Mouse (Mus musculus): ENCODE results near the gene Fgfr2. TPM values are rescaled to one million over a fixed set of nuclear protein-coding genes. Genes with fewer than 3 reads are reported as not detected.

The Fgfr2 gene
- polyA plus RNA-seq, 1 experiment from 2014 or later: 110 TPM

DNA sequence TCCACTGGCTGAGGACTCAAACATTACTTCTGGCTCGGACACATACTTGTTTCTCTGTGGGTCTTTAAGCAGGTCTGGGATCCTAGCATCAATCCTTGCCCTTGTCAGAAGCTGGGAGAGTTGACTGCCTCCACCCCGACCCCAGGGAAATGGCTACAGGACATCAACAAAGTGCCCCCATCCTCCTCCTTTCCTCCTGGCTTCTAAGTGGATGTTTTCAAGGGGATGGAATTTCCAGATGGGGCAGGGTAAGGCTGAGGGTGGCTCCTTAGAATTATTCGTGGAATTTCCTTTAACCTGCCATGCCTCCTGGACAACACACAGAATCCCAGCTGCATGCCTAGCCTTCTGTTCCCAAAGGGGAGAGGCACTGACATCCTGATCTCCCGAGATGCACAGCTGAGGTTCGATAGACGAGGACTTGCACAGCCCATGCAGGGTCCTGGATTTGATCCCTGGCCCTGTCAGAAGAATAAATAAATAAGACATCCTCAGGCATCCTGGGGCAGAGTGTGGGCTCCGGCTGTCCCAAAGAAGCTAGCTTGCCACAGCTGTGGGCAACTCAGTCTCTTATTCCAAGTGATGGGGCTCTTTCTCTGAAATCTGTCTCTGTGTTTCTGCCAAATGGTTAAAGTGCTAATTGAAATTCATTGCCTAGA lies 925.2 kb downstream of the Fgfr2 start:
- H3K9me3 ChIP-seq (ENCODE audit: low read length): no peaks in the 10 kb centered on the region
- DNase-seq (ENCODE audit: low spot score) (no peak), ATAC-seq (no peak)
- no peak overlapping the region for H3K9ac ChIP-seq (replicated peaks; ENCODE audit: low read depth)
- H3K4me3 ChIP-seq (ENCODE audit: low read depth, low read length): no peak overlapping the region
- H3K27me3 ChIP-seq (replicated peaks; ENCODE audit: insufficient read depth, low read length): no peaks in the 10 kb centered on the region
- no peak overlapping the region for H3K27ac ChIP-seq (ENCODE audit: low read length)
- no peaks in the 10 kb centered on the region for H3K36me3 ChIP-seq (ENCODE audit: insufficient read depth, low read length)
- H3K4me1 ChIP-seq (ENCODE audit: insufficient read depth, low read depth, low read length): no peaks in the 10 kb centered on the region
- H3K4me2 ChIP-seq (replicated peaks; ENCODE audit: low read depth, low read length): no peak overlapping the region
- 12% methylated on average over 7 of the region's 7 CpGs for WGBS
- TF ChIP-seq CTCF (IDR thresholded peaks at IDR 0.05) (no peak), EP300 (IDR thresholded peaks at IDR 0.05) (no peak)

DNA sequence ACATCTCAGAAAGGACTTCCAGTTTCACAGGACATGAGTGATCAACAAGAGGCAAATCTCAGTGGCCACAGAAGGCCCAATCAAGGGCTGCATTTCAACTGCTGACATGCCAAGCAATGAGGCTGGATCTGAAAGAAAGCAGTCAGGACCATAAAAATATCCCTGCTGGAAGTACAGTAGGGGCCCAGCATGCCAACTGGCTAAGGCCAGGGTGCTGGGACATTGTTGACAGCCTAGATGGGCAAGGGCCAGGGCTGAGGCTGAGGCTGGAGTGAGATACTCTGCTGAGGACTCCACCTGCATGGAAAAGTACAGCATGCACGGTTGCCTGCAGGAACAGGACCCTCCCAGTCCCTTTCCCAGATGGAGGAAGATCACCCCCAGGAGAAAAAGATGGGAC lies 926.6 kb downstream of the Fgfr2 start:
- TF ChIP-seq EP300 (IDR thresholded peaks at IDR 0.05) (no peak), CTCF (IDR thresholded peaks at IDR 0.05) (no peak)
- Histone ChIP-seq H3K4me1 (ENCODE audit: insufficient read depth, low read depth, low read length) (no peaks in the 10 kb centered on the region), H3K4me3 (ENCODE audit: low read depth, low read length) (no peak overlapping the region), H3K9ac (replicated peaks; ENCODE audit: low read depth) (no peak overlapping the region), H3K27ac (ENCODE audit: low read length) (no peak overlapping the region), H3K4me2 (replicated peaks; ENCODE audit: low read depth, low read length) (no peak overlapping the region), H3K27me3 (replicated peaks; ENCODE audit: insufficient read depth, low read length) (no peaks in the 10 kb centered on the region), H3K36me3 (ENCODE audit: insufficient read depth, low read length) (no peaks in the 10 kb centered on the region), H3K9me3 (ENCODE audit: low read length) (no peaks in the 10 kb centered on the region)
- DNase-seq (ENCODE audit: low spot score) (no peak), ATAC-seq (no peak)
- 87% methylated on average over 1 of the region's 1 CpGs for WGBS

GRCm38 (mm10) chr7:132193606-132194005 lies 929.5 kb downstream of the Fgfr2 start:
- no peak overlapping the region for H3K27ac ChIP-seq (ENCODE audit: low read length)
- H3K4me2 ChIP-seq (replicated peaks; ENCODE audit: low read depth, low read length): no peak overlapping the region
- no peaks in the 10 kb centered on the region for H3K4me1 ChIP-seq (ENCODE audit: insufficient read depth, low read depth, low read length)
- no peak overlapping the region for H3K4me3 ChIP-seq (ENCODE audit: low read depth, low read length)
- DNase-seq (ENCODE audit: low spot score) (no peak), ATAC-seq (no peak)
- no peaks in the 10 kb centered on the region for H3K36me3 ChIP-seq (ENCODE audit: insufficient read depth, low read length)
- H3K9ac ChIP-seq (replicated peaks; ENCODE audit: low read depth): no peak overlapping the region
- H3K9me3 ChIP-seq (ENCODE audit: low read length): no peaks in the 10 kb centered on the region
- TF ChIP-seq EP300 (IDR thresholded peaks at IDR 0.05): no peak
- no peak for TF ChIP-seq CTCF (IDR thresholded peaks at IDR 0.05)
- WGBS: 94% methylated on average over 2 of the region's 2 CpGs
- no peaks in the 10 kb centered on the region for H3K27me3 ChIP-seq (replicated peaks; ENCODE audit: insufficient read depth, low read length)

DNA sequence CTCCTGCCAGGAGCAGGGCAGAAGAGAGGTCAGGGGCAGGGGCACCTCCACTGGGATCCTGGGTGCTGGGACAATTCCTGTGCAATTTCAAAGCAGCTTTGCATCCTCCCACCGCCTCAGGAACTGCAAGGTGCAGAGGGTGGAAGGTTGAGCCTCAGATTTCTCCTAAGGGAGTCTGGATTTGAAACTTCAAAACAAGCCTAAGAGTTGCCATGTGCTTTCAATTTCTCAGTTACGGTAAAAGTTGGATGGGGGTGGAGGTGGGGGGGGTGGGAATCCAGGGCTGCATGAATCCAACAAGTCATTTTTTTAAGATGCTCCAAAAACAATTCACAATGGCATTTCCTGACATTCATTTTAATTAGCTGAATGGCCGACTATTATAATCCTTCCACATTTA lies 935.7 kb downstream of the Fgfr2 start:
- H3K27ac ChIP-seq (ENCODE audit: low read length): no peak overlapping the region
- H3K9me3 ChIP-seq (ENCODE audit: low read length): no peaks in the 10 kb centered on the region
- no peaks in the 10 kb centered on the region for H3K27me3 ChIP-seq (replicated peaks; ENCODE audit: insufficient read depth, low read length)
- no peak overlapping the region for H3K4me3 ChIP-seq (ENCODE audit: low read depth, low read length)
- no peaks in the 10 kb centered on the region for H3K36me3 ChIP-seq (ENCODE audit: insufficient read depth, low read length)
- DNase-seq (ENCODE audit: low spot score): no peak
- ATAC-seq: no peak
- H3K4me2 ChIP-seq (replicated peaks; ENCODE audit: low read depth, low read length): no peak overlapping the region
- no peak for TF ChIP-seq CTCF (IDR thresholded peaks at IDR 0.05)
- no peak for TF ChIP-seq EP300 (IDR thresholded peaks at IDR 0.05)
- H3K9ac ChIP-seq (replicated peaks; ENCODE audit: low read depth): no peak overlapping the region
- no peaks in the 10 kb centered on the region for H3K4me1 ChIP-seq (ENCODE audit: insufficient read depth, low read depth, low read length)
- 53% methylated on average over 3 of the region's 3 CpGs for WGBS

GRCm38 (mm10) chr7:132183892-132184404 lies 939.2 kb downstream of the Fgfr2 start:
- H3K4me2 ChIP-seq (replicated peaks; ENCODE audit: low read depth, low read length): no peak overlapping the region
- no peaks in the 10 kb centered on the region for H3K27me3 ChIP-seq (replicated peaks; ENCODE audit: insufficient read depth, low read length)
- no peak for DNase-seq (ENCODE audit: low spot score)
- H3K27ac ChIP-seq (ENCODE audit: low read length): no peak overlapping the region
- no peaks in the 10 kb centered on the region for H3K4me1 ChIP-seq (ENCODE audit: insufficient read depth, low read depth, low read length)
- WGBS: 67% methylated on average over 5 of the region's 5 CpGs
- H3K36me3 ChIP-seq (ENCODE audit: insufficient read depth, low read length): no peaks in the 10 kb centered on the region
- TF ChIP-seq EP300 (IDR thresholded peaks at IDR 0.05) (no peak), CTCF (IDR thresholded peaks at IDR 0.05) (no peak)
- no peak for ATAC-seq
- no peaks in the 10 kb centered on the region for H3K9me3 ChIP-seq (ENCODE audit: low read length)
- no peak overlapping the region for H3K4me3 ChIP-seq (ENCODE audit: low read depth, low read length)
- no peak overlapping the region for H3K9ac ChIP-seq (replicated peaks; ENCODE audit: low read depth)

- Histone ChIP-seq H3K4me3 (ENCODE audit: low read depth, low read length) (no peak overlapping the region), H3K9ac (replicated peaks; ENCODE audit: low read depth) (no peak overlapping the region), H3K9me3 (ENCODE audit: low read length) (no peaks in the 10 kb centered on the region), H3K27me3 (replicated peaks; ENCODE audit: insufficient read depth, low read length) (no peaks in the 10 kb centered on the region), H3K27ac (ENCODE audit: low read length) (no peak overlapping the region), H3K4me2 (replicated peaks; ENCODE audit: low read depth, low read length) (no peak overlapping the region), H3K4me1 (ENCODE audit: insufficient read depth, low read depth, low read length) (no peaks in the 10 kb centered on the region), H3K36me3 (ENCODE audit: insufficient read depth, low read length) (no peaks in the 10 kb centered on the region)
- DNase-seq (ENCODE audit: low spot score): no peak
- 59% methylated on average over 4 of the region's 4 CpGs for WGBS
- no peak for TF ChIP-seq EP300 (IDR thresholded peaks at IDR 0.05)
- TF ChIP-seq CTCF (IDR thresholded peaks at IDR 0.05): no peak
- no peak for ATAC-seq
Observed at GRCm38 (mm10) chr7:132181586-132182198, 941.5 kb downstream of the Fgfr2 start.
